Mouse (Mus musculus): Measurements from ENCODE around the gene Cyb5r2.

The Cyb5r2 gene

GRCm38 (mm10) chr7:107722536-107722935, 35.3 kb downstream of the Cyb5r2 start:
- DNase-seq (ENCODE audit: low spot score in 2 of 2): no peak

- no peak for DNase-seq (ENCODE audit: low spot score in 2 of 2)
Observed at GRCm38 (mm10) chr7:107720771-107721170, 37.1 kb downstream of the Cyb5r2 start.

- no peak for DNase-seq (ENCODE audit: low spot score in 2 of 2)
Observed at GRCm38 (mm10) chr7:107714067-107714466, 43.8 kb downstream of the Cyb5r2 start.

GRCm38 (mm10) chr7:107712743-107713142, 45.1 kb downstream of the Cyb5r2 start:
- DNase-seq (ENCODE audit: low spot score in 2 of 2): no peak

GRCm38 (mm10) chr7:107708491-107709112, 49.2 kb downstream of the Cyb5r2 start:
- peak; percentile 60 to 71 for DNase-seq (ENCODE audit: low spot score in 2 of 2)

GRCm38 (mm10) chr7:107707650-107708049, 50.2 kb downstream of the Cyb5r2 start:
- no peak for DNase-seq (ENCODE audit: low spot score in 2 of 2)

- DNase-seq (ENCODE audit: low spot score in 2 of 2): no peak
Observed at GRCm38 (mm10) chr7:107705941-107706340, 51.9 kb downstream of the Cyb5r2 start.

GRCm38 (mm10) chr7:107702461-107703380, 55.1 kb downstream of the Cyb5r2 start:
- no peak for DNase-seq (ENCODE audit: low spot score in 2 of 2)

- no peak for DNase-seq (ENCODE audit: low spot score in 2 of 2)
Observed at GRCm38 (mm10) chr7:107700646-107701045, 57.2 kb downstream of the Cyb5r2 start.

GRCm38 (mm10) chr7:107699926-107700325, 57.9 kb downstream of the Cyb5r2 start:
- no peak for DNase-seq (ENCODE audit: low spot score in 2 of 2)

Measured in urinary bladder, adult 18-20 months (tissue).